Mouse (Mus musculus) forebrain, embryonic 14.5 days (tissue): ENCODE measurements at regions not wholly inside any gene's neighbourhood (a gene's known extent, or its start where the extent isn't known, plus 50 kb on each side); places are given as distances from the start of the nearest gene placed in this dataset.

Experiments
- ATAC-seq: fragments of 200-750 bp; cut with Nextera tagmentation; 2 replicates; pipeline ENCODE4 v1.8.0; 2017; ENCODE audit warnings: mild to moderate bottlenecking, moderate library complexity
- DNase-seq: peaks from one replicate; pipeline ENCODE4 v3.0.0-alpha.2; 2015; ENCODE audit warnings: low spot score
- H3K27ac ChIP-seq: fragments of 300-500 bp; sonication (generic); 2 replicates; pipeline ENCODE4 v1.5.1; 2014; ENCODE audit warnings: low read depth, mild to moderate bottlenecking, control low read depth, low read length, moderate library complexity
- H3K27me3 ChIP-seq: fragments of 300-500 bp; sonication (generic); replicated peaks from 2 replicates; pipeline ENCODE4 v1.6.1; 2014; ENCODE audit warnings: low read length, control low read depth, mixed read lengths; ENCODE audit not compliant: control insufficient read depth, insufficient read depth
- H3K36me3 ChIP-seq: fragments of 300-500 bp; sonication (generic); 2 replicates; pipeline ENCODE4 v1.6.1; 2014; ENCODE audit warnings: low read length, control low read depth; ENCODE audit not compliant: control insufficient read depth, insufficient read depth
- H3K4me1 ChIP-seq: fragments of 300-500 bp; sonication (generic); 2 replicates; pipeline ENCODE4 v1.6.1; 2014; ENCODE audit warnings: antibody characterized with exemption, low read length, control low read depth; ENCODE audit not compliant: control insufficient read depth, insufficient read depth
- H3K4me2 ChIP-seq: fragments of 300-500 bp; sonication (generic); 2 replicates; pipeline ENCODE4 v1.6.1; 2014; ENCODE audit warnings: mild to moderate bottlenecking, control low read depth, low read length
- H3K4me3 ChIP-seq: fragments of 300-500 bp; sonication (generic); 2 replicates; pipeline ENCODE4 v1.5.1; 2014; ENCODE audit warnings: low read depth, low read length, control low read depth
- H3K9ac ChIP-seq: fragments of 300-500 bp; sonication (generic); 2 replicates; pipeline ENCODE4 v1.6.1; 2014; ENCODE audit warnings: mild to moderate bottlenecking, low read length, control low read depth, moderate library complexity
- H3K9me3 ChIP-seq: fragments of 300-500 bp; sonication (generic); replicated peaks from 2 replicates; pipeline ENCODE4 v1.6.1; 2016; ENCODE audit warnings: low read length, control low read depth, mixed read lengths; ENCODE audit not compliant: control insufficient read depth
- WGBS: fragments of 180-500 bp; shearing (Covaris S2); extraction: QIAGEN DNeasy Blood & Tissue Kit; methylation state at CpG from one replicate; pipeline ENCODE4 v1.1.7; 2014; 5-methylcytosine and 5-hydroxymethylcytosine counted together

DNA sequence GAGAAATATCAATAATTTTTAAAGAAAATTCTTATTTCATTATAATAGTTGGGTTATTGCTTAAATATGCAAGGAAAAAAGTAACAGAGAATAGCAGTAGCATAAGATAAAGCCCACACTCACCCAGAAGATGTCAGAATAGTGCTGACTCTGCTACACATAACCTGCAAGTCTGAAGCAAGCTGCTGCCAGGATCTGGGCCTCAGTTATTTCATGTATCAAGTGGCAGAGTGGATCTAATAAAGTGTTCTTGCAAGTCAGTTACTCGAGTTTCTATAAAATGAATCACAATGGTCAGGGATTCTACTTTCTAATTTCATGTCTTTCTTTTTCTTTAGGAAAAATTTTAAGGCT is 466.2 kb downstream of the Klhl13 start:
- H3K27ac ChIP-seq: no peak overlapping the region

DNA sequence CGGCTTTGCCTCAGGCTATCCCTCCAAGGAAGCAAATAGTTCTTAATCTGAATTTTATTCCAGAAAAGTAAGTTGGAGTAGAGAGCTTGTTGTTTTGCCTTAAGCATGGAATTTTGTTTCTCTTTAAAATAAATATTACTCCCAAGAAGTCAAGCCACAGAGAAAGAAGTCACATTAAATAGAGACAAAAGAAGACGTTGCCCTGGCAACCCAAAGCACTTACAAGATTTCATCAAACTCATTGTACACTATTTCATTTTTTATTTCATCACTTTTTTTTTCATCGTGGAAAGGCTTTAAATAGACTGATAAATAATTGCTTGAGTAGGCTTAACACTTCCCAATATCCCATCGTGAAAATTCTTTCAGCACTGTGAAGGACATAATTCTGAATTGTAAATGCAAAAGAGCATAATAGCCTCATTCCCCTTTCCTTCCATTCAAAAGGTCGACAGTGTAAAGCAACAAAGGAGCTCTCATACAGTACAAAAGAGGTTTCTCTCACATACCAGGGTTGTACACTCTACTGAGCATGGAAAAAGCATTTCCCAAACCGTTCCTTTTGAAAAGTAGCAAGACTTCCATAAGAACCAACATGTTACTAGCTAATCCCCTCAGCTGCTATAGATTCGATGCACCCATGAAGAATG is 466.7 kb downstream of the Klhl13 start:
- H3K27me3 ChIP-seq: no peaks in the 10 kb centered on the region
- no peak overlapping the region for H3K4me2 ChIP-seq
- ATAC-seq (peak; percentile 91), DNase-seq (peak; percentile 66)
- no peaks in the 10 kb centered on the region for H3K4me1 ChIP-seq
- no peak overlapping the region for H3K9ac ChIP-seq
- no peak overlapping the region for H3K27ac ChIP-seq
- H3K4me3 ChIP-seq: no peak overlapping the region
- no peaks in the 10 kb centered on the region for H3K36me3 ChIP-seq
- WGBS: 34% methylated on average over 7 of the region's 7 CpGs
- no peaks in the 10 kb centered on the region for H3K9me3 ChIP-seq

More for the DNA sequence above, 466.2 kb downstream of the Klhl13 start:
- WGBS: 20% methylated on average over 1 of the region's 1 CpGs
- Histone ChIP-seq H3K4me1 (no peaks in the 10 kb centered on the region), H3K4me3 (no peak overlapping the region), H3K27me3 (no peaks in the 10 kb centered on the region), H3K36me3 (no peaks in the 10 kb centered on the region), H3K4me2 (no peak overlapping the region), H3K9ac (no peak overlapping the region), H3K9me3 (no peaks in the 10 kb centered on the region)
- DNase-seq: peak; percentile 2
- ATAC-seq: peak; percentile 73

DNA sequence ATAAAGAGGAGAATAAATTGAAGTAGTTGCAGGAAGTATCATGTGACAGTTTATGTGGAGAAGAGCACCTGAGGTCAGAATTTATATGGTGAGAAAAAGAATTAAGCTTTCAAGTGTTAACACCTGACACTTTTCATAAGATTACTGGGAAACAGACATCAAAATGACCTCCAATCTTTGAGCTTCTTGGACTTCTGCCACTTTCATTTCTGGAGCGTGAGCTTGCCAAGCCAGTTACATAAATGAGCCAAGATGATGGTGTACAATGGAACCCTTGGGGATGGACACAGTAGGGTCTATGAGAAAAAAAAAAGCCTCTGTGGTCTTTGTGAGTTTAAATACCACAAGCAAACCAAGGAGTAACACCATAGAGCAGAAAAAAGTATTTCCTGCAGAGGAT is 495.1 kb downstream of the Klhl13 start:
- Histone ChIP-seq H3K4me2 (no peak overlapping the region), H3K9me3 (no peaks in the 10 kb centered on the region), H3K4me1 (no peaks in the 10 kb centered on the region), H3K27ac (no peak overlapping the region), H3K36me3 (no peaks in the 10 kb centered on the region), H3K27me3 (no peaks in the 10 kb centered on the region), H3K9ac (no peak overlapping the region), H3K4me3 (no peak overlapping the region)
- ATAC-seq: no peak
- 77% methylated on average over 1 of the region's 1 CpGs for WGBS
- DNase-seq: peak; percentile 12

DNA sequence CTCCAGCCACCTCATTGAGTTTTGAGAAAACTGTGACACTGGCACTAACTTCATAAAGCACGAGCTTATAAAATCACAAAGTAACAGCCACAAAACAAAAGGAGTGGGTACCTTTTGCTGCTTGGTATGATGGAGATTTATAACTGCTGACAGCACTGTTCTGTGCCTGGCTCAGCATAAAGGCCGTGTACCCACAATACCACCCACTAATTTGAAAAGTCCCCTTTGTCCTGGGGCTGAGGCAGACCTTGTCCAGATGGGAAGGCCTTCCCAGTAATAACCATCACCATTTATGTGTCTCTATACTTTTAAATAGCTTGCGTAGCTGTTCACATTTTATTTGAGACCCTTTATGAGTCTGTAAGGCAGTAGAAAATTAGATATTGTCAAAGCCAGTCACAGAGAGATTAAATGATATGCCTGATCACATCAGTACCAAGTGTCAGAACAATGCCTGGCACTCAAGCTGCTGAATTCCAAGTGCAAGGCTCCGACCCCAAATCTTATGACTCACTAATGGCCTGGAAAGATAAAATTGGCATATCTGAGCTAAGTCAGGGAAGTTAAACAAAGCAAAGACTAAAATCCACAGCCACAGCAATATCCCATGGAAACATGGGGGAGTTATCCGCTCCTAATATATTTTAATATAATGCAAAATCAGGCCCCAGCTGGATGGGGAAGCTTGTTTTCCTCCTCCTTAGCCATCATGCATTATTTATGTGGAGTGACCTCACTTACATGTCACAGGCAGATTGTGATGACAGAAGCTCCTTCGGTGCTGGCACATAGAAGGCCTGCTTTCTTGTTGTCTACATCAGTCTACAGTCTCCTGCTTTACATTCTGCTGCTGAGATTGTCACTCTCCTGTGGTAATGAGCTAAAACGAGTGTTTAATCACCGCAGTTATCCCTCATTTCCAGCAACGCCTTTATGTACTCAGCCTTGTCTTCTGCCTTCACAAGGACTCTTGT is 515.1 kb downstream of the Klhl13 start:
- peak; percentile 88 for DNase-seq
- 37% methylated on average over 9 of the region's 9 CpGs for WGBS
- no peak overlapping the region for H3K4me2 ChIP-seq
- H3K9ac ChIP-seq: no peak overlapping the region
- no peaks in the 10 kb centered on the region for H3K4me1 ChIP-seq
- H3K27ac ChIP-seq: peak overlapping the region; percentile 68
- no peaks in the 10 kb centered on the region for H3K9me3 ChIP-seq
- peak; percentile 97 for ATAC-seq
- H3K4me3 ChIP-seq: no peak overlapping the region
- H3K27me3 ChIP-seq: no peaks in the 10 kb centered on the region
- no peaks in the 10 kb centered on the region for H3K36me3 ChIP-seq

DNA sequence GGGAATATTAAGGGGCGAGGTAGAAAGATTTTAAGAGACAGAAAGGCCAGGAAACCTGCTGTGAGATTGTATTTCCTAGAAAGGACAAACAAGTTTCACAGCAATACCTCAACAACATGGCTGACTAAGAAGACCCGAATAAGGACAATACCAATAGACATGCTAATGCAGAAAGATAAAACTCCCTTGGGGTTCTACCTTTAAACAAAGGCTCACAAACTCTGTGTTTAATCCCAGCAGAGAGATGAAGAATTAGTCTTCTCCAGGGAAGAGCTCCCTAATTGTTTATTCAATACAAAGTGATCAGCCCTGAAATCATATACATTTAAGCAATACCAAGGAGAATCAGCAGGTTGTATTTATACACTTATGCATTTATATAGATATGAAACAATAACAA is 516.1 kb downstream of the Klhl13 start:
- DNase-seq (no peak), ATAC-seq (no peak)
- Histone ChIP-seq H3K27me3 (no peaks in the 10 kb centered on the region), H3K4me2 (no peak overlapping the region), H3K9ac (no peak overlapping the region), H3K4me1 (no peaks in the 10 kb centered on the region), H3K9me3 (no peaks in the 10 kb centered on the region), H3K4me3 (no peak overlapping the region), H3K36me3 (no peaks in the 10 kb centered on the region), H3K27ac (no peak overlapping the region)
- 34% methylated on average over 2 of the region's 2 CpGs for WGBS

DNA sequence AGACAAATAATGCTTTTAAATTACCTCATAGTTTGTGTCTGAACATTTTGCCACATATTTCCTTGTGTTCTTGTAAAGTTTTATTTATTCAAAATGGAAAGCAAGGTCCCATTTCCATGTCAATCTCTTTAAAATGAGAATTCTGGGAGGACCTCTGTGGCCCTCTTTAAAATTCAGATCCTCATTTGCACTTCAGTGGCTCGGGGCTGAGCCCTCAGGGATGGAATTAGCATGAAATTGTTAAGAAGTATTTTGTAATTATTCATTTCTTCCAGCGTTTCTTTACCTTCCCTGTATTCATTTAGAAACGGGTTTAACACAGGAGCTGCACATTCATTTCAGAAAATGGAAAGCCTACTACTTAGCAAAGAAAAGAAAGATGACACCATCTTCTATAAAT is 531.7 kb downstream of the Klhl13 start:
- Histone ChIP-seq H3K27ac (no peak overlapping the region), H3K4me3 (no peak overlapping the region), H3K36me3 (no peaks in the 10 kb centered on the region), H3K9me3 (no peaks in the 10 kb centered on the region), H3K4me2 (no peak overlapping the region), H3K4me1 (no peaks in the 10 kb centered on the region), H3K9ac (no peak overlapping the region), H3K27me3 (no peaks in the 10 kb centered on the region)
- 22% methylated on average over 3 of the region's 3 CpGs for WGBS
- DNase-seq: peak; percentile 18
- ATAC-seq: peak; percentile 55

DNA sequence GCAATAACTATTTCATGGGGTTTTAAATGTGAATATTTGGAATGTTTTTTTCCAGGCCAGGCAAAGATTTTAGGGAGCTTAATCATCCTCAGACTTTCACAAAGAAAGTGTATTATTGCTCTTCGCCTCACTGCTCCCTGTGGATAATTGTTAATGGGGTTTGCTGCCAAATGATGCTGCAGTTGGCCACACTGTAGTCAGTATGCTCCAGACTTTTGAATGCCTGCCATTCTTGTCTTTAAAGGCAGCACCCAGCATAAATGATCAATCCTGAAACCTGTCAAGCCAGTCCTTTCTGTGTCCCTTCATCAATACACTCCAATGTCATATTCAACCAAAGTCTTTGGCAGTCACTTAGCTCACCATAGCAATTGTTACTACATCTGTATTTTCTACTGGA is 559.7 kb downstream of the Klhl13 start:
- Histone ChIP-seq H3K4me3 (no peak overlapping the region), H3K9ac (no peak overlapping the region), H3K27me3 (no peaks in the 10 kb centered on the region), H3K36me3 (no peaks in the 10 kb centered on the region), H3K4me2 (no peak overlapping the region), H3K4me1 (no peaks in the 10 kb centered on the region), H3K9me3 (no peaks in the 10 kb centered on the region), H3K27ac (no peak overlapping the region)
- WGBS: 64% methylated on average over 1 of the region's 1 CpGs
- ATAC-seq (no peak), DNase-seq (peak; percentile 3)

DNA sequence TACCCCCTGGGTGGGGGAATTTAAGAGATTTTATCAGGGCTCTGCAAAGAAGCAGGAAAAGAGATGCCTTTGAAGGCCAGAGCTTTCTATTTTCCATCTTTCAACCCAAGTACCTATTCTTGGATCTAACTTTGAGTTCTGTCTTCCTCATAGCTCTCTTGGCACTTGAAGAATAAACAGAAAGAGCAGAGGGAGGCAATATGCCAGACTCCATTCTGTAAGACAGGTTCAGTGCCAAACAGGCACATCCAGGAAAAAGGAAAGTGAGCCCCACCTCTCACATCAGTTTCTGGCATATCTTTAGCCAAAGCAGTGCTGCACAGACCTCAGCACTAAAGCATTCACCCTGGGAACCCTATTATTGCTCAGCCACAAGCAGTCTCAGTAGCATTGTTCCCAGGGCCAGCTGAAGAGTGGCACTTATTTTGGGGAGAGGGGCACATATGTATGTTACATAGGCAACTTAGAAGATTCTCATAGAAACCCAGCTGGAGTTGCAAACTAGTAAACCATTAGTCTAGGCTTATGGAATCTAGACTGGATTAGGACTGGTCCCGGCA is 594.8 kb downstream of the Klhl13 start:
- 78% methylated on average over 1 of the region's 1 CpGs for WGBS
- Histone ChIP-seq H3K27ac (no peak overlapping the region), H3K27me3 (no peaks in the 10 kb centered on the region), H3K4me2 (no peak overlapping the region), H3K4me1 (no peaks in the 10 kb centered on the region), H3K4me3 (no peak overlapping the region), H3K9me3 (no peaks in the 10 kb centered on the region), H3K36me3 (no peaks in the 10 kb centered on the region), H3K9ac (no peak overlapping the region)
- ATAC-seq (peak; percentile 63; the same call in 1 of the 2 replicates), DNase-seq (peak; percentile 51)

DNA sequence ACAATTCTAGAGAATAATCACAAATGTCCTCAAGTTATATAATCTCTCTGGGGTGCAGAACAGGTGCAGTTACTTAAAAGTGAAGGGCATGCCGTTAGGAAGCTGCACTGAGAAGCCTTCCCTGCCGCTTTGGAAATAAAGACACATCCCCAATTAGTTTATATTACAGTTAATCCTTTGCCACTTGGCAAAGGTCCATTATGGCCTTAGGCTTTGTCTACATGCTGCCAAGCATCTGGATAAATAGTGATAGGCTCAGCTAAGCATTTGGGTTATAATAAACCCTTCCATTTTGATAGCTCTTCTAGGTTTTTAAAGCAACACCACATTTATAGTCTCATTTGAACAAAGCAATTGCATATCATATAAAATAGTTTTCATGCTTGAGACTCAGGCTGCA is 625.6 kb downstream of the Klhl13 start:
- Histone ChIP-seq H3K9me3 (no peaks in the 10 kb centered on the region), H3K4me3 (no peak overlapping the region), H3K4me1 (no peaks in the 10 kb centered on the region), H3K27ac (no peak overlapping the region), H3K27me3 (no peaks in the 10 kb centered on the region), H3K36me3 (no peaks in the 10 kb centered on the region), H3K4me2 (no peak overlapping the region), H3K9ac (no peak overlapping the region)
- peak; percentile 27 for DNase-seq
- 0 out of 2 replicates have a peak, but pooled peaks have one; percentile 26 for ATAC-seq
- 29% methylated on average over 2 of the region's 2 CpGs for WGBS
